ENCODE assay signal across 9 mouse cellular contexts in genomic region chr2:179193507-179194160, GRCm38 (mm10).
DNase-seq lines count a peak whose midpoint lies in the region; ATAC-seq and TF ChIP-seq lines count a peak whose summit lies in the region.
"Had no signal": no experiment of that assay in that cellular context is flagged by ENCODE, and none has a peak within 500 bp of the region (broad histone marks: within the 10 kb centered on the region; RNA-seq: fewer than 3 reads in every experiment).

No protein-coding gene starts in this region.

- no peaks in the 10 kb centered on the region for H3K36me3 ChIP-seq in hindbrain, embryonic 12.5 days
- H3K36me3 ChIP-seq in lung, postnatal 0 days (ENCODE audit: insufficient read depth, low read length): no peaks in the 10 kb centered on the region
- H3K36me3 ChIP-seq: embryonic facial prominence, embryonic 13.5 days had no signal

- WGBS in hindbrain, embryonic 12.5 days: 39% methylated on average over 9 of the region's 9 CpGs
- 26% methylated on average over 9 of the region's 9 CpGs for WGBS in lung, postnatal 0 days

- H3K27me3 ChIP-seq in hindbrain, embryonic 12.5 days: no peaks in the 10 kb centered on the region
- H3K27me3 ChIP-seq in lung, postnatal 0 days (replicated peaks; ENCODE audit: insufficient read depth, low read length): no peaks in the 10 kb centered on the region

- peaks cover 12% of the 10 kb centered on the region for H3K4me1 ChIP-seq in hindbrain, embryonic 12.5 days
- H3K4me1 ChIP-seq in lung, postnatal 0 days (ENCODE audit: insufficient read depth, low read depth, low read length): no peaks in the 10 kb centered on the region
- H3K4me1 ChIP-seq: embryonic facial prominence, embryonic 13.5 days had no signal

- TF ChIP-seq CTCF in lung, postnatal 0 days (IDR thresholded peaks at IDR 0.05): peak; percentile 80

- H3K27ac ChIP-seq in hindbrain, embryonic 12.5 days: no peak overlapping the region
- no peak overlapping the region for H3K27ac ChIP-seq in lung, postnatal 0 days (ENCODE audit: low read length)
- H3K27ac ChIP-seq: embryonic facial prominence, embryonic 13.5 days had no signal

- ATAC-seq in hindbrain, embryonic 12.5 days (ENCODE audit: low FRiP score): peak; percentile 60
- ATAC-seq in lung, postnatal 0 days: peak; percentile 68

- H3K4me3 ChIP-seq in hindbrain, embryonic 12.5 days: no peak overlapping the region
- H3K4me3 ChIP-seq in lung, postnatal 0 days (ENCODE audit: low read depth, low read length): no peak overlapping the region
- H3K4me3 ChIP-seq: embryonic facial prominence, embryonic 13.5 days had no signal

- H3K9ac ChIP-seq in hindbrain, embryonic 12.5 days: no peak overlapping the region
- no peak overlapping the region for H3K9ac ChIP-seq in lung, postnatal 0 days (replicated peaks; ENCODE audit: low read depth)
- H3K9ac ChIP-seq: embryonic facial prominence, embryonic 13.5 days had no signal

- H3K9me3 ChIP-seq in hindbrain, embryonic 12.5 days (replicated peaks): no peaks in the 10 kb centered on the region
- no peaks in the 10 kb centered on the region for H3K9me3 ChIP-seq in lung, postnatal 0 days (ENCODE audit: low read length)
- H3K9me3 ChIP-seq: embryonic facial prominence, embryonic 13.5 days had no signal

- no peak overlapping the region for H3K4me2 ChIP-seq in hindbrain, embryonic 12.5 days (replicated peaks)
- H3K4me2 ChIP-seq in lung, postnatal 0 days (replicated peaks; ENCODE audit: low read depth, low read length): no peak overlapping the region
- H3K4me2 ChIP-seq: embryonic facial prominence, embryonic 13.5 days had no signal

- no peak for TF ChIP-seq EP300 in lung, postnatal 0 days (IDR thresholded peaks at IDR 0.05)

- peak; percentile 83 for DNase-seq in Muller cell, postnatal 12 days (ENCODE audit: inconsistent ontology term)
- DNase-seq in cerebellum, adult 8-10 months: peak; percentile 44
- DNase-seq in frontal cortex, adult 2 months (ENCODE audit: extremely low spot score in 1 of 2, low spot score in 1 of 2): peak; percentile 28 to 84
- DNase-seq in layer of hippocampus, adult 9-11 months: peak; percentile 48
- DNase-seq in lung, postnatal 0 days (ENCODE audit: low spot score): peak; percentile 83
- DNase-seq in retina, postnatal 7 days (ENCODE audit: low read depth, low spot score): peak; percentile 70
- DNase-seq in urinary bladder, postnatal 36 days (ENCODE audit: low spot score in 2 of 2): peak; percentile 44 to 63
